Mouse (Mus musculus) kidney, postnatal 0 days (tissue): ENCODE measurements at regions not wholly inside any gene's neighbourhood (a gene's known extent, or its start where the extent isn't known, plus 50 kb on each side); places are given as distances from the start of the nearest gene placed in this dataset.

Source experiments
- ATAC-seq: fragments of 200-750 bp; cut with Nextera tagmentation; replicated peaks from 2 replicates; pipeline ENCODE4 v1.8.0; 2017; ENCODE audit warnings: low read depth, moderate number of reproducible peaks, moderate TSS enrichment, moderate library complexity; ENCODE audit not compliant: low FRiP score
- DNase-seq: peaks from one replicate; pipeline ENCODE4 v3.0.0-alpha.2; 2016; ENCODE audit warnings: low spot score
- H3K27ac ChIP-seq: fragments of 300-500 bp; sonication (generic); 2 replicates; pipeline ENCODE4 v1.5.1; 2014; ENCODE audit warnings: mild to moderate bottlenecking
- H3K27me3 ChIP-seq: fragments of 300-500 bp; sonication (generic); 2 replicates; pipeline ENCODE4 v1.6.1; 2014; ENCODE audit warnings: low read length, mixed read lengths; ENCODE audit not compliant: insufficient read depth
- H3K36me3 ChIP-seq: fragments of 300-500 bp; sonication (generic); 2 replicates; pipeline ENCODE4 v1.6.1; 2014; ENCODE audit warnings: low read length, mixed read lengths; ENCODE audit not compliant: insufficient read depth
- H3K4me1 ChIP-seq: fragments of 300-500 bp; sonication (generic); replicated peaks from 2 replicates; pipeline ENCODE4 v1.6.1; 2014; ENCODE audit warnings: antibody characterized with exemption, low read length, mixed read lengths; ENCODE audit not compliant: insufficient read depth
- H3K4me2 ChIP-seq: fragments of 300-500 bp; sonication (generic); 2 replicates; pipeline ENCODE4 v1.6.1; 2014; ENCODE audit warnings: mild to moderate bottlenecking, low read length, moderate library complexity, mixed read lengths
- H3K4me3 ChIP-seq: fragments of 300-500 bp; sonication (generic); replicated peaks from 2 replicates; pipeline ENCODE4 v1.5.1; 2014; ENCODE audit warnings: low read depth, low read length
- H3K9ac ChIP-seq: fragments of 300-500 bp; sonication (generic); 2 replicates; pipeline ENCODE4 v1.6.1; 2014; ENCODE audit warnings: low read depth, low read length
- H3K9me3 ChIP-seq: fragments of 300-500 bp; sonication (generic); replicated peaks from 2 replicates; pipeline ENCODE4 v1.6.1; 2016; ENCODE audit warnings: low read length, inconsistent platforms, mixed read lengths
- CTCF ChIP-seq: IDR thresholded peaks from 2 replicates; pipeline ENCODE4 v1.5.1; 2016; ENCODE audit warnings: antibody characterized with exemption, low read depth, mild to moderate bottlenecking, moderate library complexity
- WGBS: fragments of 180-500 bp; shearing (Covaris S2); extraction: QIAGEN DNeasy Blood & Tissue Kit; methylation state at CpG from one replicate; pipeline ENCODE4 v1.1.7; 2014; 5-methylcytosine and 5-hydroxymethylcytosine counted together

- WGBS, result 66% methylated on average over 11 of the region's 11 CpGs
- DNase-seq, result no peak
- no peak for TF ChIP-seq CTCF
- Histone ChIP-seq H3K36me3 (no peaks in the 10 kb centered on the region), H3K9me3 (no peaks in the 10 kb centered on the region), H3K9ac (no peak overlapping the region), H3K4me1 (no peaks in the 10 kb centered on the region), H3K27me3 (no peaks in the 10 kb centered on the region), H3K4me3 (no peak overlapping the region), H3K4me2 (no peak overlapping the region), H3K27ac (0 out of 2 replicates have a peak overlapping the region, but pooled peaks have one; percentile 2)
- no peak for ATAC-seq
Measured at GRCm38 (mm10) chr3:38299898-38300751, 184.5 kb downstream of the Ankrd50 start.

DNA sequence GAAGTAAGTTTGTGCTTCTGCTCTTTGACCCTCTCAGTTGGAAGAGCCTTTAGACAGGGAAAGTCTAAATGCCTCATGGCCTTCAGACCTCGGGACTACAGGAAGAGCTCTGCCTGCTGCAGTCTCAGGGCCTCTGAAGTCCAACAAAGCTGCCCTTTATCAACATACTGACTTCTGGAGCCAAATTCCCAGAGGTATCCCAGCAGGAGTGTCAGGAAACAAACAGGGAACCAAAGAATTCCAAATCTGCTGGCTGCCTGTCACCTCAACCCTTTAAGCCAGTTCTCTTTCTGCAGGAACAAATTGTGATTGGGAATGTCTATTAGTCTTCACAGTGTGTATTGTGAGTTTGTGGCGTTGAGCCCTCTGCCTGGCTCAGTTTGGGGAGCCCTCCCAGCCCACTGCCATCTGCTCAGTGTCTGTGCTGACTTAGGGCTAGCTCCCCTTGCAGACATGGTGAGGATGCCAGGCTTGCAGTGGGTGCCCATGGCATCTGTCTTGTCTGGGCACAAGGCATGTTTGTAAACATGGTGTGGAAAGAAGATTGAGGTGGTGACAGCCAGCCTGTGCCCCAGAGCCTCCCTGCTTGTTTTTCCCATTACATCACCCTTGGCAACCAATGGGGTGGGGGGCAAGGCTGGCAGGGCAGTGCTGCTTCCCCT, 185.3 kb downstream of the Ankrd50 start:
- ATAC-seq (no peak), DNase-seq (peak; percentile 41)
- H3K27ac ChIP-seq, result 0 out of 2 replicates have a peak overlapping the region, but pooled peaks have one; percentile 2
- no peaks in the 10 kb centered on the region for H3K36me3 ChIP-seq
- H3K9me3 ChIP-seq, result no peaks in the 10 kb centered on the region
- H3K4me2 ChIP-seq, result no peak overlapping the region
- no peak overlapping the region for H3K9ac ChIP-seq
- no peak for TF ChIP-seq CTCF
- H3K27me3 ChIP-seq, result no peaks in the 10 kb centered on the region
- no peaks in the 10 kb centered on the region for H3K4me1 ChIP-seq
- 34% methylated on average over 2 of the region's 2 CpGs for WGBS
- H3K4me3 ChIP-seq, result no peak overlapping the region

DNA sequence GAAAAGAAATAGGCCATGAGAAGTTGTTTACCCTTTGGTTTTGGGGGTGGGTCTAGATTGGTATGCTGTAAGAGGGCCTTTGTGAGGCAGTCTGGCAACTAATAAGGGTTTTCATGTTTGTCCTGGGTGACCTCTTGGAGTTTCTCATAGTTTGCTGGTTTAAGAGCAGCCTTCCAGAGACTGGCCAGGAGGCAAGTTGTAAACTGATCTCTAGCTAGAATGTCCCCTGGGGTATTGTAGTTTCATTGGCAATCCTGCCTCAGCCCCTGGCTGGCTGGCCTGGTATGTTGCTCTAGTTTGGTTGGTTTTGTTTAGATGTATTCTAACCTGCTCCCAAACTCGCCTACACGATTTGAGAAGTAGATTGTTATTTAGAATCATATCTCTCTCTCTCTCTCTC, 187.1 kb downstream of the Ankrd50 start:
- Histone ChIP-seq H3K4me2 (no peak overlapping the region), H3K36me3 (no peaks in the 10 kb centered on the region), H3K27me3 (no peaks in the 10 kb centered on the region), H3K4me1 (no peaks in the 10 kb centered on the region), H3K9ac (no peak overlapping the region), H3K9me3 (no peaks in the 10 kb centered on the region), H3K27ac (no peak overlapping the region), H3K4me3 (no peak overlapping the region)
- DNase-seq, result peak; percentile 37
- 63% methylated on average over 2 of the region's 2 CpGs for WGBS
- TF ChIP-seq CTCF, result no peak
- ATAC-seq, result no peak

GRCm38 (mm10) chr3:38289062-38289461, 195.6 kb downstream of the Ankrd50 start:
- no peak overlapping the region for H3K9ac ChIP-seq
- H3K9me3 ChIP-seq, result no peaks in the 10 kb centered on the region
- no peak for TF ChIP-seq CTCF
- H3K27ac ChIP-seq, result no peak overlapping the region; the same call in 1 of the 2 replicates
- H3K36me3 ChIP-seq, result no peaks in the 10 kb centered on the region
- 3% methylated on average over 3 of the region's 3 CpGs for WGBS
- H3K4me2 ChIP-seq, result no peak overlapping the region
- H3K4me3 ChIP-seq, result no peak overlapping the region
- H3K4me1 ChIP-seq, result peaks cover 7% of the 10 kb centered on the region; the same call in 1 of the 2 replicates
- DNase-seq (peak; percentile 81), ATAC-seq (no peak)
- no peaks in the 10 kb centered on the region for H3K27me3 ChIP-seq

DNA sequence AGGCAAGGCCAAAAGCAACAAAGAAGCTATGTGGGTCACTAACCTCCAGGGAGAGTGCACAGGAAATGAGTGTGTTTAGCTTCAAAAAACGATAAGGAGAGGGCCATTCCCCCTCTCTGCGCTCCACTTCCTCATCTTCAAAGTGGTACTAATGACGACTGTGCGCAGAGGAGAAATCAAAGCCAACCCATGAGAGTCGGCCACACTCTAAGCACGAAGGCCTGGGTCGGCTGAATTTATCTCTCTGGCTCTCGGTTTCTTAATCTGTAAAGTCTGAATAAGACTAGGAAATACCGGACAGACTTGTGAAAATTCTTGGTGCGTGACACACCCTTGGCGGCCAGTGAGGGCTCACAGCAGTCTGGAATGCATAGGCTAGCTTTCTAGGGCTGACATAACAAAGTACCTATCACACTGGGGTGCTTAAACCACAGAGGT, 200.9 kb downstream of the Ankrd50 start:
- Histone ChIP-seq H3K36me3 (no peaks in the 10 kb centered on the region), H3K9me3 (no peaks in the 10 kb centered on the region), H3K9ac (no peak overlapping the region; the same call in 1 of the 2 replicates), H3K4me2 (0 out of 2 replicates have a peak overlapping the region, but pooled peaks have one; percentile 3), H3K27ac (peak overlapping the region; percentile 47; the same call in 1 of the 2 replicates), H3K27me3 (no peaks in the 10 kb centered on the region), H3K4me1 (peaks cover 14% of the 10 kb centered on the region; the same call in 1 of the 2 replicates), H3K4me3 (no peak overlapping the region)
- ATAC-seq, result peak; percentile 74
- no peak for TF ChIP-seq CTCF
- DNase-seq, result peak; percentile 91
- WGBS, result 3% methylated on average over 11 of the region's 11 CpGs

DNA sequence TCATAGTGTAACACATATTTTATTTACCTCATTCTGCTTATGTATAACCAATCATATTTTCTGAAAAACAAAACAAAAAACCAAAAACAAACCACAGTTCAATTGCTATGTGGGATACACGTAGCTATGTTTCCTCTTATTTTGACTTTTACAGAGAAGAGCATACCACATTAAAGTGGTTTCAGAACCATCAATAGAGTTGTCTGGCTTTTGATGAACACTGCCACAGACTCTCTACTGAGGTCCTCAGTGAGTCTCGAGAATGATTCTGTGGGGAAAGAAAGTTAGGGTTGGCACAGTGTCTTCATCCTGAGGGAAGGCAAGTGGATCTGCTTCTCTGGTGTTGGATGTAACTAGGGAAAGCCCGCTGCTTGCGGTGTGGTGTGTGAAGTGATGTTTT, 201.8 kb downstream of the Ankrd50 start:
- Histone ChIP-seq H3K4me1 (peaks cover 10% of the 10 kb centered on the region; the same call in 1 of the 2 replicates), H3K27me3 (no peaks in the 10 kb centered on the region), H3K4me2 (no peak overlapping the region), H3K27ac (no peak overlapping the region), H3K4me3 (no peak overlapping the region), H3K9ac (no peak overlapping the region), H3K36me3 (no peaks in the 10 kb centered on the region), H3K9me3 (no peaks in the 10 kb centered on the region)
- 94% methylated on average over 4 of the region's 4 CpGs for WGBS
- DNase-seq (no peak), ATAC-seq (no peak)
- TF ChIP-seq CTCF, result no peak
